Mouse (Mus musculus) CH12.LX (cell line): Measurements from ENCODE around the gene Pip5k1b. TPM values are rescaled to one million over a fixed set of nuclear protein-coding genes. Genes with fewer than 3 reads are reported as not detected.

Experiments used
- DNase-seq: peaks from one replicate; pipeline ENCODE4 v3.0.0-alpha.2; 2013; ENCODE audit errors: extremely low read depth
- H3K27ac ChIP-seq: 2 replicates; pipeline ENCODE4 v1.5.1; 2012; ENCODE audit warnings: low read depth, mild to moderate bottlenecking, control low read depth, moderate library complexity; ENCODE audit not compliant: insufficient read depth
- H3K27me3 ChIP-seq: replicated peaks from 2 replicates; pipeline ENCODE3; 2012; ENCODE audit warnings: inconsistent platforms
- H3K36me3 ChIP-seq, 2 experiments: replicated peaks in 1 of 2; 2 replicates each; pipeline versions ENCODE3 to v1.6.1; 2012; ENCODE audit warnings: inconsistent platforms in 1 of 2, low read length in 1 of 2, mild to moderate bottlenecking in 1 of 2, mixed read lengths in 1 of 2, moderate library complexity in 1 of 2; ENCODE audit not compliant: control insufficient read depth in 1 of 2, insufficient read depth in 1 of 2
- H3K4me1 ChIP-seq, 2 experiments: 2 replicates each; pipeline ENCODE4 v1.6.1; 2012; ENCODE audit warnings: inconsistent platforms in 1 of 2, moderate library complexity in 1 of 2; ENCODE audit not compliant: insufficient read depth in 2 of 2, control insufficient read depth in 1 of 2
- H3K4me2 ChIP-seq: 2 replicates; pipeline ENCODE4 v1.6.1; 2012; ENCODE audit warnings: low read depth, mild to moderate bottlenecking, control low read depth; ENCODE audit not compliant: poor library complexity, insufficient read depth, severe bottlenecking
- H3K4me3 ChIP-seq, 3 experiments: fragments of 150-350 bp in 1 of 3; sonication (generic) in 1 of 3; replicated peaks in 1 of 3; 2 replicates each; pipeline versions ENCODE3 to v1.5.1; 2011 to 2012; ENCODE audit warnings: low read depth in 2 of 3, low read length in 2 of 3, mild to moderate bottlenecking in 2 of 3, moderate library complexity in 2 of 3, control low read depth in 1 of 3, improper control_type of control experiment in 1 of 3, inconsistent platforms in 1 of 3, mixed read lengths in 1 of 3; ENCODE audit not compliant: poor library complexity in 1 of 3
- H3K79me2 ChIP-seq: replicated peaks from 2 replicates; pipeline ENCODE4 v1.6.1; 2012; ENCODE audit warnings: mild to moderate bottlenecking, moderate library complexity; ENCODE audit not compliant: control insufficient read depth, poor library complexity, insufficient read depth, severe bottlenecking; ENCODE audit errors: extremely low read depth
- H3K9ac ChIP-seq: 2 replicates; pipeline ENCODE4 v1.6.1; 2012; ENCODE audit warnings: low read depth, mild to moderate bottlenecking, control low read depth, moderate library complexity; ENCODE audit not compliant: insufficient read depth
- H3K9me3 ChIP-seq: replicated peaks from 2 replicates; pipeline ENCODE3; 2012; ENCODE audit warnings: low read length, inconsistent platforms, mixed read lengths
- BHLHE40 ChIP-seq: IDR thresholded peaks from 2 replicates; pipeline ENCODE4 v1.6.1; 2011; ENCODE audit warnings: mild to moderate bottlenecking, low read depth, low read length, improper control_type of control experiment
- CHD1 ChIP-seq: IDR thresholded peaks from 2 replicates; pipeline ENCODE4 v1.6.1; 2012; ENCODE audit warnings: low read depth, low read length, improper control_type of control experiment, inconsistent platforms
- CHD2 ChIP-seq: IDR thresholded peaks from 2 replicates; pipeline ENCODE4 v1.6.1; 2011; ENCODE audit warnings: low read length, improper control_type of control experiment
- CTCF ChIP-seq, 2 experiments: IDR thresholded peaks in 1 of 2; conservative IDR thresholded peaks in 1 of 2; 2 replicates each; pipeline ENCODE4 v1.5.1; 2011 to 2012; ENCODE audit warnings: low read depth in 2 of 2, low read length in 2 of 2, improper control_type of control experiment in 1 of 2, inconsistent platforms in 1 of 2, mild to moderate bottlenecking in 1 of 2, moderate library complexity in 1 of 2
- GABPA ChIP-seq: IDR thresholded peaks from 2 replicates; pipeline ENCODE4 v1.6.1; 2012; ENCODE audit warnings: low read depth, low read length, improper control_type of control experiment, inconsistent platforms; ENCODE audit not compliant: insufficient replicate concordance
- IRF4 ChIP-seq: IDR thresholded peaks from 2 replicates; pipeline ENCODE4 v1.6.1; 2014; ENCODE audit warnings: low read depth, mild to moderate bottlenecking, inconsistent platforms, low read length, improper control_type of control experiment
- NELFE ChIP-seq: IDR thresholded peaks from 2 replicates; pipeline ENCODE4 v1.6.1; 2011; ENCODE audit warnings: low read depth, low read length, improper control_type of control experiment
- NRF1 ChIP-seq: IDR thresholded peaks from 2 replicates; pipeline ENCODE4 v1.6.1; 2014; ENCODE audit warnings: low read depth, mild to moderate bottlenecking, inconsistent platforms, low read length, improper control_type of control experiment, moderate library complexity
- POLR2A ChIP-seq: IDR thresholded peaks from 2 replicates; pipeline ENCODE4 v1.6.1; 2011; ENCODE audit warnings: low read depth, mild to moderate bottlenecking, improper control_type of control experiment, low read length
- POLR2AphosphoS2 ChIP-seq: IDR thresholded peaks from 2 replicates; pipeline ENCODE4 v1.6.1; 2011; ENCODE audit warnings: low read depth, low read length, improper control_type of control experiment
- TCF12 ChIP-seq: IDR thresholded peaks from 2 replicates; pipeline ENCODE4 v1.6.1; 2014; ENCODE audit warnings: low read depth, mild to moderate bottlenecking, inconsistent platforms, low read length, improper control_type of control experiment
- USF2 ChIP-seq: conservative IDR thresholded peaks from 2 replicates; pipeline ENCODE4 v1.6.1; 2011; ENCODE audit warnings: low read depth, low read length, improper control_type of control experiment
- ZNF384 ChIP-seq: IDR thresholded peaks from 2 replicates; pipeline ENCODE4 v1.6.1; 2012; ENCODE audit warnings: low read depth, low read length, improper control_type of control experiment, inconsistent platforms
- dilution Hi-C: fragments of 300-500 bp; cut with MboI; formaldehyde crosslinking; loops from 2 replicates; pipeline ENCODE4 v1.14.3; 2020; ENCODE audit warnings: low sequenced_read_pairs; ENCODE audit not compliant: extremely low pct_unique_long_range_greater_than_20kb, extremely low pct_ligation_motif_present
- in situ Hi-C: fragments of 300-500 bp; cut with MboI; formaldehyde crosslinking; loops from 3 replicates; pipeline ENCODE4 v1.14.3; 2019; ENCODE audit warnings: low sequenced_read_pairs, low pct_ligation_motif_present, low pct_unique_long_range_greater_than_20kb, mixed read lengths
- polyA plus RNA-seq: library from polyadenylated mRNA; unstranded; fragments of >175 nt; gene quantifications from 2 replicates; pipeline ENCODE4 v1.2.1, GENCODE M21; 2012; ENCODE audit warnings: low read depth; ENCODE audit not compliant: insufficient read length
- total RNA-seq, 2 experiments: library from RNA; depleted of rRNA; stranded (reverse); fragments of 300-350 nt in 1 of 2; fragments of >200 nt in 1 of 2; gene quantifications; 2 replicates each; pipeline ENCODE4 v1.2.3; 2012 to 2014

Pip5k1b gene
- total and polyA plus RNA-seq, 3 experiments: 1.7 to 2.9 (median 2.0) TPM

GRCm38 (mm10) chr19:24367722-24368121 lies 187.9 kb downstream of the Pip5k1b start:
- TF ChIP-seq ZNF384: no peak
- no peak for TF ChIP-seq NRF1
- no peak for TF ChIP-seq USF2
- TF ChIP-seq BHLHE40: no peak
- TF ChIP-seq CTCF (conservative IDR thresholded peaks at IDR 0.05 in 1 of 2, IDR thresholded peaks at IDR 0.05 in 1 of 2; ENCODE audit: low read depth in 2 of 2, low read length in 2 of 2): no peak
- no peak for TF ChIP-seq POLR2AphosphoS2
- TF ChIP-seq GABPA: no peak
- TF ChIP-seq POLR2A: no peak
- TF ChIP-seq CHD1: no peak
- peak overlapping the region; percentile 36 for H3K27ac ChIP-seq
- no peaks in the 10 kb centered on the region for H3K36me3 ChIP-seq
- no peak overlapping the region for H3K4me2 ChIP-seq
- no peak for DNase-seq
- H3K4me3 ChIP-seq: no peak overlapping the region
- dilution Hi-C loops (no loop called here), in situ Hi-C loops (no loop called here)
- no peak overlapping the region for H3K9ac ChIP-seq
- no peaks in the 10 kb centered on the region for H3K9me3 ChIP-seq
- no peaks in the 10 kb centered on the region for H3K27me3 ChIP-seq
- peaks cover 7 to 40% of the 10 kb centered on the region in 2 experiments for H3K4me1 ChIP-seq
- H3K79me2 ChIP-seq: no peaks in the 10 kb centered on the region

GRCm38 (mm10) chr19:24366747-24367146 lies 188.9 kb downstream of the Pip5k1b start:
- peak; percentile 65 for TF ChIP-seq ZNF384
- TF ChIP-seq IRF4: no peak
- no peak for TF ChIP-seq BHLHE40
- TF ChIP-seq NELFE: no peak
- TF ChIP-seq TCF12: no peak
- dilution Hi-C loops: no loop called here
- Histone ChIP-seq H3K36me3 (no peaks in the 10 kb centered on the region), H3K27me3 (no peaks in the 10 kb centered on the region), H3K9ac (peak overlapping the region; percentile 33; the same call in 1 of the 2 replicates), H3K9me3 (no peaks in the 10 kb centered on the region), H3K79me2 (no peaks in the 10 kb centered on the region), H3K27ac (no peak overlapping the region), H3K4me1 (peaks cover 11 to 36% of the 10 kb centered on the region in 2 experiments), H3K4me2 (no peak overlapping the region), H3K4me3 (no peak overlapping the region)
- in situ Hi-C loops: no loop called here
- no peak for DNase-seq

- Histone ChIP-seq H3K4me3 (no peak overlapping the region), H3K9me3 (no peaks in the 10 kb centered on the region), H3K27me3 (no peaks in the 10 kb centered on the region), H3K4me2 (no peak overlapping the region), H3K36me3 (no peaks in the 10 kb centered on the region), H3K4me1 (peaks cover 18 to 47% of the 10 kb centered on the region in 2 experiments)
- in situ Hi-C loops (no loop called here), dilution Hi-C loops (no loop called here)
- no peak for DNase-seq
- no peak for TF ChIP-seq CHD2
- TF ChIP-seq, all 38 proteins: peak for 0
- Histone ChIP-seq H3K9ac (no peak overlapping the region), H3K27ac (no peak overlapping the region), H3K79me2 (no peaks in the 10 kb centered on the region)
Observed at GRCm38 (mm10) chr19:24362626-24363321, 192.9 kb downstream of the Pip5k1b start.
